Mouse (Mus musculus) kidney, adult 2 months (tissue): ENCODE results near the gene Rnf10. TPM values are rescaled to one million over a fixed set of nuclear protein-coding genes. Genes with fewer than 3 reads are reported as not detected.

Experiments
- DNase-seq: peaks from one replicate; pipeline ENCODE4 v3.0.0; 2021
- H3K27ac ChIP-seq: fragments of 200-500 bp; 2 replicates; pipeline ENCODE4 v1.5.1; 2012; ENCODE audit warnings: low read depth, low read length, control low read depth, inconsistent platforms; ENCODE audit not compliant: insufficient read depth
- H3K27me3 ChIP-seq: fragments of 200-500 bp; replicated peaks from 2 replicates; pipeline ENCODE4 v1.6.1; 2012; ENCODE audit warnings: mild to moderate bottlenecking, moderate library complexity, low read length, inconsistent platforms; ENCODE audit not compliant: control insufficient read depth, insufficient read depth
- H3K36me3 ChIP-seq: fragments of 200-500 bp; 2 replicates; pipeline ENCODE4 v1.6.1; 2012; ENCODE audit warnings: mild to moderate bottlenecking, moderate library complexity, low read length, inconsistent platforms; ENCODE audit not compliant: control insufficient read depth, insufficient read depth
- H3K4me1 ChIP-seq: fragments of 200-500 bp; 2 replicates; pipeline ENCODE4 v1.6.1; 2011; ENCODE audit warnings: low read length; ENCODE audit not compliant: control insufficient read depth, insufficient read depth
- H3K4me3 ChIP-seq: fragments of 200-500 bp; 2 replicates; pipeline ENCODE4 v1.5.1; 2011; ENCODE audit warnings: mild to moderate bottlenecking, low read depth, low read length, control low read depth; ENCODE audit not compliant: insufficient read depth
- CTCF ChIP-seq: fragments of 200-500 bp; conservative IDR thresholded peaks from 2 replicates; pipeline ENCODE4 v1.5.1; 2011; ENCODE audit warnings: low read depth, mild to moderate bottlenecking, control low read depth, low read length, moderate library complexity, mixed read lengths; ENCODE audit not compliant: insufficient read depth, insufficient read length
- POLR2A ChIP-seq: fragments of 200-500 bp; IDR thresholded peaks from one replicate; pipeline ENCODE4 v1.6.1; 2011; ENCODE audit warnings: low read depth, low read length, control low read depth
- WGBS: fragments of 180-500 bp; shearing (Covaris S2); methylation state at CpG from one replicate; pipeline ENCODE4 v1.1.7; 2018; 5-methylcytosine and 5-hydroxymethylcytosine counted together
- polyA plus RNA-seq: library from polyadenylated mRNA; depleted of rRNA; stranded (reverse); fragments of >200 nt; gene quantifications from 2 replicates; pipeline ENCODE4 v1.2.3, GENCODE M21; 2012

Rnf10 gene
- polyA plus RNA-seq, 1 experiment, result 129 TPM

GRCm38 (mm10) chr5:115255472-115255871 lies 17.2 kb downstream of the Rnf10 start:
- H3K4me3 ChIP-seq, result no peak overlapping the region
- peaks cover 3% of the 10 kb centered on the region for H3K36me3 ChIP-seq
- 47% methylated on average over 1 of the region's 1 CpGs for WGBS
- DNase-seq, result peak; percentile 62
- TF ChIP-seq CTCF, result no peak
- TF ChIP-seq POLR2A, result no peak
- H3K27me3 ChIP-seq, result no peaks in the 10 kb centered on the region
- peak overlapping the region; percentile 37; the same call in 1 of the 2 replicates for H3K27ac ChIP-seq
- peaks cover 17% of the 10 kb centered on the region; the same call in 1 of the 2 replicates for H3K4me1 ChIP-seq

GRCm38 (mm10) chr5:115240191-115240590 lies 32.5 kb downstream of the Rnf10 start:
- 62% methylated on average over 11 of the region's 11 CpGs for WGBS
- no peak for DNase-seq
- Histone ChIP-seq H3K4me1 (no peaks in the 10 kb centered on the region; the same call in 1 of the 2 replicates), H3K36me3 (peaks cover 2% of the 10 kb centered on the region), H3K27me3 (no peaks in the 10 kb centered on the region), H3K27ac (no peak overlapping the region), H3K4me3 (no peak overlapping the region)
- TF ChIP-seq POLR2A, result no peak
- no peak for TF ChIP-seq CTCF

GRCm38 (mm10) chr5:115238729-115239195 lies 33.9 kb downstream of the Rnf10 start:
- Histone ChIP-seq H3K27me3 (no peaks in the 10 kb centered on the region), H3K4me1 (no peaks in the 10 kb centered on the region; the same call in 1 of the 2 replicates), H3K4me3 (peak overlapping the region; percentile 97), H3K27ac (no peak overlapping the region), H3K36me3 (peaks cover 2% of the 10 kb centered on the region)
- DNase-seq, result peak; percentile 63
- TF ChIP-seq POLR2A, result no peak
- TF ChIP-seq CTCF, result no peak
- WGBS, result 5% methylated on average over 11 of the region's 11 CpGs

- no peaks in the 10 kb centered on the region; the same call in none of the 2 replicates for H3K36me3 ChIP-seq
- no peaks in the 10 kb centered on the region for H3K27me3 ChIP-seq
- H3K27ac ChIP-seq, result peak overlapping the region; percentile 95
- TF ChIP-seq CTCF (no peak), POLR2A (peak; percentile 78)
- peak overlapping the region; percentile 97 for H3K4me3 ChIP-seq
- no peaks in the 10 kb centered on the region; the same call in 1 of the 2 replicates for H3K4me1 ChIP-seq
- DNase-seq, result peak; percentile 97
- under 1% methylated on average over 88 of the region's 88 CpGs for WGBS
These were observed 34.6 kb downstream of the Rnf10 start for GRCm38 (mm10) chr5:115237803-115238728.

GRCm38 (mm10) chr5:115235786-115236263 lies 36.9 kb downstream of the Rnf10 start, which contains the start of gene Pop5:
Gene Pop5, plus strand, starts transcription at chr5:115235836.
- H3K27ac ChIP-seq, result peak within 1 kb of the TSS; percentile 9; the same call in 1 of the 2 replicates
- no peak for TF ChIP-seq POLR2A
- peak; percentile 92 for TF ChIP-seq CTCF

GRCm38 (mm10) chr5:115235323-115235771 lies 37.4 kb downstream of the Rnf10 start:
- peak; percentile 67 for DNase-seq
- H3K27ac ChIP-seq, result peak overlapping the region; percentile 9; the same call in 1 of the 2 replicates
- 4% methylated on average over 45 of the region's 45 CpGs for WGBS
- H3K27me3 ChIP-seq, result no peaks in the 10 kb centered on the region
- H3K4me1 ChIP-seq, result no peaks in the 10 kb centered on the region; the same call in 1 of the 2 replicates
- peak overlapping the region; percentile 26 for H3K4me3 ChIP-seq
- TF ChIP-seq CTCF (no peak), POLR2A (no peak)
- H3K36me3 ChIP-seq, result no peaks in the 10 kb centered on the region

More at GRCm38 (mm10) chr5:115235786-115236263, 36.9 kb downstream of the Rnf10 start, which contains the start of gene Pop5:
- WGBS, result 3% methylated on average over 21 of the region's 21 CpGs
- Histone ChIP-seq H3K4me1 (no peaks in the 10 kb centered on the region; the same call in 1 of the 2 replicates), H3K4me3 (peak within 1 kb of the TSS; percentile 26), H3K36me3 (no peaks in the 10 kb centered on the region), H3K27me3 (no peaks in the 10 kb centered on the region)
- DNase-seq, result peak; percentile 91

- Histone ChIP-seq H3K27ac (no peak overlapping the region), H3K4me1 (no peaks in the 10 kb centered on the region; the same call in 1 of the 2 replicates), H3K4me3 (no peak overlapping the region), H3K36me3 (no peaks in the 10 kb centered on the region), H3K27me3 (no peaks in the 10 kb centered on the region)
- TF ChIP-seq POLR2A (no peak), CTCF (no peak)
- no peak for DNase-seq
- WGBS, result 92% methylated on average over 6 of the region's 6 CpGs
These were observed 38.2 kb downstream of the Rnf10 start for GRCm38 (mm10) chr5:115234519-115234918.
